In the genomic region with DNA sequence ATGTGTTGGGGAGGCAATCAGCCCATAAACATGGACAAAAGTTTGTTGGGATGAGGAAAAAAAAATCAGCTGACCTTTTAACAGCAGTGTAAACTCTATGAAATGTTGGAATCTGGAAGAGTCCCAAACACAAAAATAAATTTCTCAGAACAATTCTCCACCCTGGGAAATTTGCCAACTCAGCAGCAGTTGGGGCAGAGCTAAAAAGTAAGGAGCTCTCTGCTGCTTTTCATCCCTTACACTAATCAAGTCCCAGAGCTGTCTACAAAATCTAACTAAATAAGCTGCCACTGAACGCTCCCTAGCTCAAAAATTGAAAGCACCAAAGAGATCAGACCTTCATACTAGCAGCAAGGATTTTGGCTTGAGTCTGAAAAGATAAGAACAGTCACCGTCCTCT, we compare ENCODE assay signal across 11 mouse cellular contexts.
DNase-seq lines count a peak whose midpoint lies in the region; ATAC-seq and TF ChIP-seq lines count a peak whose summit lies in the region.
"Had no signal": no experiment of that assay in that cellular context is flagged by ENCODE, and none has a peak within 500 bp of the region (broad histone marks: within the 10 kb centered on the region; RNA-seq: fewer than 3 reads in every experiment).

No protein-coding gene starts in this region.

- no peaks in the 10 kb centered on the region for H3K27me3 ChIP-seq in heart, adult 2 months (ENCODE audit: control insufficient read depth, insufficient read depth, low read length)
- H3K27me3 ChIP-seq in heart, embryonic 12.5 days (replicated peaks): no peaks in the 10 kb centered on the region
- H3K27me3 ChIP-seq in limb, embryonic 14.5 days (ENCODE audit: control insufficient read depth, insufficient read depth, low read length): no peaks in the 10 kb centered on the region
- H3K27me3 ChIP-seq in limb, embryonic 10.5 days (ENCODE audit: low read depth, poor library complexity, severe bottlenecking): no peaks in the 10 kb centered on the region
- H3K27me3 ChIP-seq: forebrain, embryonic 12.5 days had no signal

- no peak overlapping the region for H3K4me2 ChIP-seq in heart, embryonic 12.5 days
- no peak overlapping the region for H3K4me2 ChIP-seq in limb, embryonic 14.5 days (replicated peaks; ENCODE audit: low read depth, low read length, severe bottlenecking)
- H3K4me2 ChIP-seq: forebrain, embryonic 12.5 days had no signal

- DNase-seq in heart, adult 2 months: peak in 1 of 2 experiments; percentile 26
- peak; percentile 62 for DNase-seq in limb, embryonic 14.5 days (ENCODE audit: low spot score)
- no peak for DNase-seq in limb, embryonic 10.5 days (ENCODE audit: low spot score)
- peak; percentile 8 for DNase-seq in adrenal gland, postnatal 14 days
- DNase-seq in lung, postnatal 36 days: peak; percentile 16
- no peak for DNase-seq in cerebellum, adult 11 months
- no peak for DNase-seq in retina, postnatal 1 day
- DNase-seq: embryo, embryonic 11 days had no signal

- no peak overlapping the region for H3K9ac ChIP-seq in heart, adult 2 months (ENCODE audit: low read depth, low read length)
- H3K9ac ChIP-seq in heart, embryonic 12.5 days: no peak overlapping the region
- no peak overlapping the region for H3K9ac ChIP-seq in limb, embryonic 14.5 days (ENCODE audit: low read depth, low read length, severe bottlenecking)
- H3K9ac ChIP-seq: forebrain, embryonic 12.5 days had no signal

- H3K4me1 ChIP-seq in heart, adult 2 months (ENCODE audit: control insufficient read depth, insufficient read depth, low read length): peaks cover 2% of the 10 kb centered on the region
- H3K4me1 ChIP-seq in heart, embryonic 12.5 days (replicated peaks): no peaks in the 10 kb centered on the region
- H3K4me1 ChIP-seq in limb, embryonic 14.5 days (ENCODE audit: control insufficient read depth, insufficient read depth, low read length): no peaks in the 10 kb centered on the region; the same call in 1 of the 2 replicates
- H3K4me1 ChIP-seq in limb, embryonic 10.5 days: peaks cover 6% of the 10 kb centered on the region
- H3K4me1 ChIP-seq: forebrain, embryonic 12.5 days had no signal

- H3K4me3 ChIP-seq in heart, adult 2 months: no peak overlapping the region; the same call in 1 of the 2 replicates
- H3K4me3 ChIP-seq in heart, embryonic 12.5 days: no peak overlapping the region
- no peak overlapping the region for H3K4me3 ChIP-seq in limb, embryonic 14.5 days (replicated peaks; ENCODE audit: low read length)
- H3K4me3 ChIP-seq in limb, embryonic 10.5 days: no peak overlapping the region
- H3K4me3 ChIP-seq: forebrain, embryonic 12.5 days had no signal

- no peak for ATAC-seq in heart, embryonic 12.5 days (ENCODE audit: insufficient number of reproducible peaks, low FRiP score)
- no peak for ATAC-seq in limb, embryonic 14.5 days (ENCODE audit: low FRiP score, low read depth)
- ATAC-seq: intestine, embryonic 16.5 days had no signal

- TF ChIP-seq CTCF in heart, adult 2 months (IDR thresholded peaks at IDR 0.05): no peak

- no peaks in the 10 kb centered on the region for H3K79me2 ChIP-seq in heart, adult 2 months (replicated peaks; ENCODE audit: control insufficient read depth, insufficient read depth, low read length)

- 8% methylated on average over 2 of the region's 2 CpGs for WGBS in heart, adult 2 months
- 44% methylated on average over 2 of the region's 2 CpGs for WGBS in heart, embryonic 12.5 days
- WGBS in limb, embryonic 14.5 days: 66% methylated on average over 2 of the region's 2 CpGs
- 76% methylated on average over 2 of the region's 2 CpGs for WGBS in limb, embryonic 10.5 days

- TF ChIP-seq EP300 in heart, adult 2 months (IDR thresholded peaks at IDR 0.05; ENCODE audit: insufficient read depth, low read depth, low read length): no peak

- no peaks in the 10 kb centered on the region for H3K9me3 ChIP-seq in heart, embryonic 12.5 days (replicated peaks)
- H3K9me3 ChIP-seq in limb, embryonic 14.5 days (ENCODE audit: control insufficient read depth, low read length): no peaks in the 10 kb centered on the region
- H3K9me3 ChIP-seq in limb, embryonic 10.5 days (replicated peaks): no peaks in the 10 kb centered on the region
- H3K9me3 ChIP-seq: forebrain, embryonic 12.5 days had no signal

- intact Hi-C loops in heart, adult 2 months (cut with DNase I): loop anchor here (1.0 kb wide), 1 partner anchor 206 kb away; no protein-coding TSS in a partner anchor

- H3K36me3 ChIP-seq in heart, adult 2 months (ENCODE audit: control insufficient read depth, insufficient read depth, low read length): peaks cover 3% of the 10 kb centered on the region
- H3K36me3 ChIP-seq in heart, embryonic 12.5 days: no peaks in the 10 kb centered on the region
- H3K36me3 ChIP-seq in limb, embryonic 14.5 days (ENCODE audit: control insufficient read depth, insufficient read depth, low read length): no peaks in the 10 kb centered on the region
- H3K36me3 ChIP-seq in limb, embryonic 10.5 days: no peaks in the 10 kb centered on the region
- H3K36me3 ChIP-seq: forebrain, embryonic 12.5 days had no signal

- TF ChIP-seq POLR2A in heart, adult 2 months (IDR thresholded peaks at IDR 0.05; ENCODE audit: insufficient read depth, low read depth, low read length): no peak
- no peak for TF ChIP-seq POLR2A in limb, embryonic 14.5 days (IDR thresholded peaks at IDR 0.05; ENCODE audit: borderline replicate concordance, extremely low read depth, insufficient read depth, insufficient read length)

- peak overlapping the region; percentile 57 for H3K27ac ChIP-seq in heart, adult 2 months
- no peak overlapping the region for H3K27ac ChIP-seq in heart, embryonic 12.5 days (ENCODE audit: poor library complexity, severe bottlenecking)
- H3K27ac ChIP-seq in limb, embryonic 14.5 days (replicated peaks; ENCODE audit: low read depth, low read length): no peak overlapping the region
- no peak overlapping the region for H3K27ac ChIP-seq in limb, embryonic 10.5 days
- H3K27ac ChIP-seq: forebrain, embryonic 12.5 days had no signal

Comparison
In these comparisons a context has a peak if more than half of its experiments do, and no peak if none do; other contexts are left out.
1. DNase-seq: peak in limb, embryonic 14.5 days (single experiment), adrenal gland, postnatal 14 days (single experiment) and lung, postnatal 36 days (single experiment); none in limb, embryonic 10.5 days (single experiment), cerebellum, adult 11 months (single experiment) and retina, postnatal 1 day (single experiment).